In genomic region chr6:145469260-145469943, GRCm38 (mm10) we compare ENCODE assay signal across 25 mouse cellular contexts.
DNase-seq lines count a peak whose midpoint lies in the region; ATAC-seq lines count a peak whose summit lies in the region.
"Had no signal": no experiment of that assay in that cellular context is flagged by ENCODE, and none has a peak within 500 bp of the region (broad histone marks: within the 10 kb centered on the region; RNA-seq: fewer than 3 reads in every experiment).

No protein-coding gene starts in this region.

- WGBS in hindbrain, embryonic 14.5 days = 55% methylated on average over 8 of the region's 8 CpGs
- 67% methylated on average over 8 of the region's 8 CpGs for WGBS in hindbrain, embryonic 12.5 days
- 47% methylated on average over 8 of the region's 8 CpGs for WGBS in midbrain, embryonic 14.5 days
- WGBS in midbrain, embryonic 10.5 days = 83% methylated on average over 8 of the region's 8 CpGs
- WGBS in forebrain, embryonic 16.5 days = 11% methylated on average over 8 of the region's 8 CpGs
- WGBS in neural tube, embryonic 15.5 days = 36% methylated on average over 8 of the region's 8 CpGs

- H3K4me1 ChIP-seq in hindbrain, embryonic 14.5 days (replicated peaks; ENCODE audit: control insufficient read depth, insufficient read depth, low read length) = peaks cover 20% of the 10 kb centered on the region
- H3K4me1 ChIP-seq in hindbrain, embryonic 12.5 days = peaks cover 10% of the 10 kb centered on the region; the same call in 1 of the 2 replicates
- H3K4me1 ChIP-seq in midbrain, embryonic 14.5 days (ENCODE audit: control insufficient read depth, insufficient read depth, low read length) = peaks cover 11% of the 10 kb centered on the region; the same call in 1 of the 2 replicates
- H3K4me1 ChIP-seq in midbrain, embryonic 10.5 days = peaks cover 6% of the 10 kb centered on the region; the same call in 1 of the 2 replicates
- H3K4me1 ChIP-seq in forebrain, embryonic 16.5 days (replicated peaks; ENCODE audit: control insufficient read depth, insufficient read depth, low read length) = peaks cover 13% of the 10 kb centered on the region
- H3K4me1 ChIP-seq in neural tube, embryonic 15.5 days = peaks cover 16% of the 10 kb centered on the region; the same call in 1 of the 2 replicates
- H3K4me1 ChIP-seq: embryonic facial prominence, embryonic 12.5 days; liver, embryonic 13.5 days; megakaryocyte, embryonic 14.5 days; stomach, embryonic 15.5 days had no signal

- no peak overlapping the region for H3K4me2 ChIP-seq in hindbrain, embryonic 14.5 days (replicated peaks)
- no peak overlapping the region for H3K4me2 ChIP-seq in hindbrain, embryonic 12.5 days (replicated peaks)
- no peak overlapping the region for H3K4me2 ChIP-seq in midbrain, embryonic 14.5 days (ENCODE audit: low read length)
- no peak overlapping the region for H3K4me2 ChIP-seq in forebrain, embryonic 16.5 days (ENCODE audit: low read length)
- H3K4me2 ChIP-seq in neural tube, embryonic 15.5 days = no peak overlapping the region
- H3K4me2 ChIP-seq: embryonic facial prominence, embryonic 12.5 days; heart, embryonic 15.5 days; liver, embryonic 13.5 days; lung, embryonic 15.5 days; neural tube, embryonic 12.5 days; stomach, embryonic 15.5 days had no signal

- H3K27me3 ChIP-seq in hindbrain, embryonic 14.5 days (ENCODE audit: control insufficient read depth, insufficient read depth, low read length) = no peaks in the 10 kb centered on the region
- no peaks in the 10 kb centered on the region for H3K27me3 ChIP-seq in hindbrain, embryonic 12.5 days
- H3K27me3 ChIP-seq in midbrain, embryonic 14.5 days (ENCODE audit: control insufficient read depth, insufficient read depth, low read length) = no peaks in the 10 kb centered on the region
- no peaks in the 10 kb centered on the region for H3K27me3 ChIP-seq in midbrain, embryonic 10.5 days (ENCODE audit: low read depth, poor library complexity, severe bottlenecking)
- H3K27me3 ChIP-seq in forebrain, embryonic 16.5 days (replicated peaks; ENCODE audit: control insufficient read depth, insufficient read depth, low read length) = no peaks in the 10 kb centered on the region
- H3K27me3 ChIP-seq in neural tube, embryonic 15.5 days (replicated peaks) = no peaks in the 10 kb centered on the region
- H3K27me3 ChIP-seq: CH12.LX; embryonic facial prominence, embryonic 12.5 days; heart, embryonic 15.5 days; liver, embryonic 13.5 days; lung, embryonic 15.5 days; neural tube, embryonic 12.5 days; stomach, embryonic 15.5 days had no signal

- DNase-seq in hindbrain, embryonic 14.5 days (ENCODE audit: low spot score) = no peak
- peak; percentile 44 for DNase-seq in midbrain, embryonic 14.5 days
- DNase-seq in midbrain, embryonic 10.5 days (ENCODE audit: low spot score) = no peak
- no peak for DNase-seq in kidney, adult 8-10 months
- DNase-seq: adrenal gland, postnatal 10 days; B cell, adult 2 months; cerebellum, adult 2 months; cerebellum, postnatal 25 days; gastrocnemius, adult 2 months; heart, postnatal 36 days; kidney, adult 2 months; kidney, postnatal 10 days; liver, embryonic 13.5 days; lung, postnatal 36 days; thymus, postnatal 36 days had no signal

- H3K4me3 ChIP-seq in hindbrain, embryonic 14.5 days (replicated peaks; ENCODE audit: low read length) = no peak overlapping the region
- no peak overlapping the region for H3K4me3 ChIP-seq in hindbrain, embryonic 12.5 days
- H3K4me3 ChIP-seq in midbrain, embryonic 14.5 days (replicated peaks; ENCODE audit: low read depth, low read length) = no peak overlapping the region
- H3K4me3 ChIP-seq in midbrain, embryonic 10.5 days = no peak overlapping the region
- H3K4me3 ChIP-seq in forebrain, embryonic 16.5 days (replicated peaks; ENCODE audit: low read length) = no peak overlapping the region
- H3K4me3 ChIP-seq in neural tube, embryonic 15.5 days (replicated peaks) = no peak overlapping the region
- H3K4me3 ChIP-seq: embryonic facial prominence, embryonic 12.5 days; gastrocnemius, adult 2 months; heart, embryonic 15.5 days; liver, embryonic 13.5 days; lung, embryonic 15.5 days; neural tube, embryonic 12.5 days; stomach, embryonic 15.5 days had no signal

- no peaks in the 10 kb centered on the region for H3K36me3 ChIP-seq in hindbrain, embryonic 14.5 days (replicated peaks; ENCODE audit: control insufficient read depth, insufficient read depth)
- H3K36me3 ChIP-seq in hindbrain, embryonic 12.5 days = no peaks in the 10 kb centered on the region
- H3K36me3 ChIP-seq in midbrain, embryonic 14.5 days (ENCODE audit: control insufficient read depth, insufficient read depth, low read length) = no peaks in the 10 kb centered on the region
- H3K36me3 ChIP-seq in midbrain, embryonic 10.5 days = no peaks in the 10 kb centered on the region
- H3K36me3 ChIP-seq in forebrain, embryonic 16.5 days (ENCODE audit: control insufficient read depth, insufficient read depth) = no peaks in the 10 kb centered on the region
- H3K36me3 ChIP-seq in neural tube, embryonic 15.5 days = no peaks in the 10 kb centered on the region
- H3K36me3 ChIP-seq: embryonic facial prominence, embryonic 12.5 days; heart, embryonic 15.5 days; liver, embryonic 13.5 days; lung, embryonic 15.5 days; neural tube, embryonic 12.5 days; stomach, embryonic 15.5 days had no signal

- no peak overlapping the region for H3K27ac ChIP-seq in hindbrain, embryonic 14.5 days
- no peak overlapping the region for H3K27ac ChIP-seq in hindbrain, embryonic 12.5 days
- H3K27ac ChIP-seq in midbrain, embryonic 14.5 days (replicated peaks; ENCODE audit: low read depth, low read length) = peak overlapping the region; percentile 20; the same call in 1 of the 2 replicates
- H3K27ac ChIP-seq in midbrain, embryonic 10.5 days (replicated peaks) = no peak overlapping the region
- no peak overlapping the region for H3K27ac ChIP-seq in forebrain, embryonic 16.5 days (ENCODE audit: low read length)
- H3K27ac ChIP-seq in neural tube, embryonic 15.5 days (replicated peaks) = no peak overlapping the region
- H3K27ac ChIP-seq: embryonic facial prominence, embryonic 12.5 days; gastrocnemius, adult 2 months; heart, embryonic 15.5 days; liver, embryonic 13.5 days; lung, embryonic 15.5 days; neural tube, embryonic 12.5 days; stomach, embryonic 15.5 days had no signal

- ATAC-seq in hindbrain, embryonic 14.5 days (ENCODE audit: low FRiP score) = 0 out of 2 replicates have a peak, but pooled peaks have one; percentile 24
- no peak for ATAC-seq in hindbrain, embryonic 12.5 days (ENCODE audit: low FRiP score)
- no peak for ATAC-seq in midbrain, embryonic 14.5 days (ENCODE audit: low FRiP score, low TSS enrichment)
- ATAC-seq in forebrain, embryonic 16.5 days = peak; percentile 2; the same call in 1 of the 2 replicates
- ATAC-seq in neural tube, embryonic 15.5 days (ENCODE audit: low FRiP score) = peak; percentile 10; the same call in 1 of the 2 replicates

- H3K9ac ChIP-seq in hindbrain, embryonic 14.5 days = no peak overlapping the region
- no peak overlapping the region for H3K9ac ChIP-seq in hindbrain, embryonic 12.5 days
- no peak overlapping the region for H3K9ac ChIP-seq in midbrain, embryonic 14.5 days (replicated peaks; ENCODE audit: low read length)
- no peak overlapping the region for H3K9ac ChIP-seq in forebrain, embryonic 16.5 days (replicated peaks; ENCODE audit: low read depth, low read length)
- H3K9ac ChIP-seq in neural tube, embryonic 15.5 days (replicated peaks) = no peak overlapping the region
- H3K9ac ChIP-seq: embryonic facial prominence, embryonic 12.5 days; heart, embryonic 15.5 days; liver, embryonic 13.5 days; lung, embryonic 15.5 days; neural tube, embryonic 12.5 days; stomach, embryonic 15.5 days had no signal

- H3K9me3 ChIP-seq in hindbrain, embryonic 14.5 days (ENCODE audit: control insufficient read depth, low read length) = no peaks in the 10 kb centered on the region
- H3K9me3 ChIP-seq in hindbrain, embryonic 12.5 days (replicated peaks) = no peaks in the 10 kb centered on the region
- H3K9me3 ChIP-seq in midbrain, embryonic 14.5 days (ENCODE audit: control insufficient read depth, low read length) = no peaks in the 10 kb centered on the region
- H3K9me3 ChIP-seq in midbrain, embryonic 10.5 days (replicated peaks) = no peaks in the 10 kb centered on the region
- H3K9me3 ChIP-seq in forebrain, embryonic 16.5 days (ENCODE audit: control insufficient read depth, low read length) = no peaks in the 10 kb centered on the region
- no peaks in the 10 kb centered on the region for H3K9me3 ChIP-seq in neural tube, embryonic 15.5 days (replicated peaks)
- H3K9me3 ChIP-seq: embryonic facial prominence, embryonic 12.5 days; heart, embryonic 15.5 days; lung, embryonic 15.5 days; neural tube, embryonic 12.5 days; stomach, embryonic 15.5 days had no signal

Comparison
In these comparisons a context has a peak if more than half of its experiments do, and no peak if none do; other contexts are left out.
1. ATAC-seq: peak in hindbrain, embryonic 14.5 days (single experiment), forebrain, embryonic 16.5 days (single experiment) and neural tube, embryonic 15.5 days (single experiment); none in hindbrain, embryonic 12.5 days (single experiment) and midbrain, embryonic 14.5 days (single experiment).